Mouse (Mus musculus) myocyte (in vitro differentiated cells): ENCODE data around the gene Met. TPM values are rescaled to one million over a fixed set of nuclear protein-coding genes. Genes with fewer than 3 reads are reported as not detected.
A peak's percentile ranks its signal among the peaks of the same experiment; 100 is the strongest.

Experiments
- H3K27me3 ChIP-seq: one replicate; pipeline ENCODE4 v1.6.1; 2011; ENCODE audit not compliant: control insufficient read depth, insufficient read depth, insufficient read length
- H3K36me3 ChIP-seq: one replicate; pipeline ENCODE4 v1.6.1; 2011; ENCODE audit not compliant: control insufficient read depth, insufficient read depth
- H3K4me2 ChIP-seq: one replicate; pipeline ENCODE4 v1.6.1; 2011; ENCODE audit warnings: low read depth, control low read depth
- H3K4me3 ChIP-seq: one replicate; pipeline ENCODE4 v1.5.1; 2011; ENCODE audit warnings: mild to moderate bottlenecking, control low read depth, moderate library complexity
- H3K79me2 ChIP-seq: one replicate; pipeline ENCODE4 v1.6.1; 2011; ENCODE audit not compliant: control insufficient read depth, insufficient read depth
- H3ac ChIP-seq: one replicate; pipeline ENCODE4 v1.6.1; 2011; ENCODE audit not compliant: control insufficient read depth, insufficient read length
- CEBPB ChIP-seq: IDR thresholded peaks from 2 replicates; pipeline ENCODE4 v1.6.1; 2011; ENCODE audit warnings: mild to moderate bottlenecking, moderate library complexity; ENCODE audit not compliant: poor library complexity, insufficient read depth, severe bottlenecking
- E2F4 ChIP-seq: IDR thresholded peaks from one replicate; pipeline ENCODE4 v1.6.1; 2011; ENCODE audit warnings: mild to moderate bottlenecking, control low read depth, moderate library complexity; ENCODE audit not compliant: insufficient read depth
- MAX ChIP-seq: IDR thresholded peaks from one replicate; pipeline ENCODE4 v1.6.1; 2011; ENCODE audit warnings: low read depth, mild to moderate bottlenecking, control low read depth
- MYOD1 ChIP-seq, 3 experiments: IDR thresholded peaks; one replicate each; pipeline ENCODE4 v1.6.1; 2011; ENCODE audit warnings: control low read depth in 2 of 3, low read depth in 2 of 3, mild to moderate bottlenecking in 2 of 3, moderate library complexity in 1 of 3; ENCODE audit not compliant: insufficient read length in 2 of 3, control insufficient read depth in 1 of 3
- MYOG ChIP-seq, 3 experiments: IDR thresholded peaks; one replicate each; pipeline ENCODE4 v1.6.1; 2011; ENCODE audit warnings: control low read depth in 2 of 3, low read depth in 2 of 3, mild to moderate bottlenecking in 2 of 3; ENCODE audit not compliant: insufficient read length in 2 of 3, control insufficient read depth in 1 of 3, insufficient read depth in 1 of 3
- POLR2A ChIP-seq: IDR thresholded peaks from one replicate; pipeline ENCODE4 v1.6.1; 2011; ENCODE audit warnings: low read depth, mild to moderate bottlenecking, control low read depth, moderate library complexity; ENCODE audit not compliant: insufficient read length
- POLR2AphosphoS2 ChIP-seq: IDR thresholded peaks from one replicate; pipeline ENCODE4 v1.6.1; 2011; ENCODE audit warnings: low read depth, control low read depth; ENCODE audit not compliant: insufficient read length
- REST ChIP-seq: IDR thresholded peaks from one replicate; pipeline ENCODE4 v1.6.1; 2011; ENCODE audit warnings: mild to moderate bottlenecking, control low read depth, moderate library complexity; ENCODE audit not compliant: insufficient read depth, insufficient read length
- SRF ChIP-seq: IDR thresholded peaks from one replicate; pipeline ENCODE4 v1.6.1; 2011; ENCODE audit warnings: low read depth; ENCODE audit not compliant: control insufficient read depth, insufficient read length
- TCF12 ChIP-seq: IDR thresholded peaks from one replicate; pipeline ENCODE4 v1.6.1; 2011; ENCODE audit warnings: mild to moderate bottlenecking, control low read depth; ENCODE audit not compliant: poor library complexity, insufficient read depth, severe bottlenecking
- TCF3 ChIP-seq: IDR thresholded peaks from one replicate; pipeline ENCODE4 v1.6.1; 2011; ENCODE audit warnings: low read depth, control low read depth; ENCODE audit not compliant: insufficient read length
- USF1 ChIP-seq: IDR thresholded peaks from one replicate; pipeline ENCODE4 v1.6.1; 2011; ENCODE audit warnings: low read depth, mild to moderate bottlenecking, control low read depth, moderate library complexity
- polyA plus RNA-seq: library from polyadenylated mRNA; unstranded; fragments of >200 nt; fragmentation: generic; extraction: Trizol; gene quantifications from one replicate; pipeline ENCODE4 v1.2.1, GENCODE M21; 2012; ENCODE audit warnings: missing spikeins

Gene Met
- polyA plus RNA-seq, 1 experiment: 4.5 TPM

- Histone ChIP-seq H3ac (no peak overlapping the region), H3K36me3 (no peaks in the 10 kb centered on the region), H3K27me3 (no peaks in the 10 kb centered on the region), H3K4me2 (peak overlapping the region; percentile 9), H3K79me2 (no peaks in the 10 kb centered on the region), H3K4me3 (no peak overlapping the region)
- TF ChIP-seq USF1 (no peak), POLR2A (no peak), POLR2AphosphoS2 (no peak), TCF12 (no peak), MAX (no peak), TCF3 (no peak), REST (no peak), MYOG (IDR thresholded peaks at IDR 0.05; ENCODE audit: control insufficient read depth in 1 of 3, insufficient read depth in 1 of 3, insufficient read length in 2 of 3, low read depth in 2 of 3) (no peak), E2F4 (no peak), CEBPB (no peak), SRF (no peak), MYOD1 (IDR thresholded peaks at IDR 0.05; ENCODE audit: control insufficient read depth in 1 of 3, insufficient read length in 2 of 3, low read depth in 2 of 3) (no peak)
These were observed 34.0 kb upstream of the Met start for GRCm38 (mm10) chr6:17429611-17430010.

DNA sequence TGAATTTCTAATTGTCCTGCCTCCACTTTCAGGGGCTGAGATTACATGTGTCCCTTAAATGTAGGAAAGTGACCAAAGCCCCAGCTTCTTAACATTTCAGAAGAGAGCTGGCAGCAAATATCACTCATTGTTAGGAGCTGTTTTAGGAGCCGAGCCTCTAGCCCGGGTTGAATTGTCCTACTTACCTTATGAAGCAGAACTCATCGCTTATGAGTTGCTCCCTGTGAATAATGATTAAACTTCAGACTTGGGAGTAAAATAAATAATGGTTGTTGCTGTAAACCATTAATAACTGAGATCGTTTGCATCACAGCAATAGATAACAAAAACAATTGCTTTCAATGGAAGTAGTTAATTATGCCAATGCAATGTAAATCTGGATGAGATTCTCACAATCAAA lies 20.3 kb upstream of the Met start:
- H3K27me3 ChIP-seq: no peaks in the 10 kb centered on the region
- no peaks in the 10 kb centered on the region for H3K79me2 ChIP-seq
- no peaks in the 10 kb centered on the region for H3K36me3 ChIP-seq
- H3K4me2 ChIP-seq: no peak overlapping the region
- no peak overlapping the region for H3ac ChIP-seq
- H3K4me3 ChIP-seq: no peak overlapping the region
- TF ChIP-seq TCF3 (no peak), MAX (no peak), MYOD1 (IDR thresholded peaks at IDR 0.05; ENCODE audit: control insufficient read depth in 1 of 3, insufficient read length in 2 of 3, low read depth in 2 of 3) (no peak), CEBPB (no peak), SRF (no peak), USF1 (no peak), POLR2AphosphoS2 (no peak)

GRCm38 (mm10) chr6:17451305-17451704 lies 12.3 kb upstream of the Met start:
- Histone ChIP-seq H3K4me3 (no peak overlapping the region), H3K79me2 (no peaks in the 10 kb centered on the region), H3K36me3 (no peaks in the 10 kb centered on the region), H3K27me3 (no peaks in the 10 kb centered on the region), H3ac (no peak overlapping the region), H3K4me2 (no peak overlapping the region)
- TF ChIP-seq MAX: no peak

DNA sequence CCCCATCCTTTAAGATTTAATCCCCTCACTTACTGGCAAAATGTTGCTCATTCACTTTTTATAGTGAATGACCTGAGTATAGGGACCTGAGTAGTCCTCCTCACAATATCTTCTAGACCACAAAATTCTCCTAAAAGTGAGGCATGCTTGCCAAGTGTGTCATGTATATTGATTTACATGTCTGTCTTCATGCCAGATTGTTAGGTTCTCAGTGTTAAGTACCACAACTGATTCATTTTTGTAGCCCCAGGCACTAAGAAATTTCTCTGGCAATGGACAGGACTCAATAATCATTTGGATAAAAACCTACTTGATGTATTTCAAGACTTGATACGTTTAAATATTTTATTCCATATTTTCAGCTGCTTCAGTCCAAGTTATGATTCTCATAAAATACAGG lies 8.5 kb upstream of the Met start:
- Histone ChIP-seq H3K79me2 (no peaks in the 10 kb centered on the region), H3K36me3 (no peaks in the 10 kb centered on the region), H3K4me2 (no peak overlapping the region), H3ac (no peak overlapping the region), H3K27me3 (no peaks in the 10 kb centered on the region), H3K4me3 (no peak overlapping the region)
- no peak for TF ChIP-seq E2F4
- no peak for TF ChIP-seq MAX
- TF ChIP-seq USF1: no peak
- no peak for TF ChIP-seq POLR2AphosphoS2
- TF ChIP-seq SRF: no peak
- TF ChIP-seq POLR2A: no peak
- no peak for TF ChIP-seq REST
- TF ChIP-seq TCF3: no peak
- no peak for TF ChIP-seq TCF12
- TF ChIP-seq MYOG (IDR thresholded peaks at IDR 0.05; ENCODE audit: control insufficient read depth in 1 of 3, insufficient read depth in 1 of 3, insufficient read length in 2 of 3, low read depth in 2 of 3): no peak
- TF ChIP-seq MYOD1 (IDR thresholded peaks at IDR 0.05; ENCODE audit: control insufficient read depth in 1 of 3, insufficient read length in 2 of 3, low read depth in 2 of 3): no peak
- no peak for TF ChIP-seq CEBPB

GRCm38 (mm10) chr6:17459561-17459960 lies 4.0 kb upstream of the Met start:
- H3K4me3 ChIP-seq: no peak overlapping the region
- TF ChIP-seq MYOD1 (IDR thresholded peaks at IDR 0.05; ENCODE audit: control insufficient read depth in 1 of 3, insufficient read length in 2 of 3, low read depth in 2 of 3) (peak in 1 of 3 experiments; percentile 3), CEBPB (no peak)
- H3K79me2 ChIP-seq: peaks cover 7% of the 10 kb centered on the region
- H3K4me2 ChIP-seq: no peak overlapping the region
- no peak overlapping the region for H3ac ChIP-seq
- no peaks in the 10 kb centered on the region for H3K27me3 ChIP-seq
- no peaks in the 10 kb centered on the region for H3K36me3 ChIP-seq

GRCm38 (mm10) chr6:17461435-17461834 lies 2.2 kb upstream of the Met start:
- Histone ChIP-seq H3K36me3 (no peaks in the 10 kb centered on the region), H3ac (no peak overlapping the region), H3K4me2 (peak overlapping the region; percentile 12), H3K27me3 (no peaks in the 10 kb centered on the region), H3K4me3 (no peak overlapping the region), H3K79me2 (peaks cover 24% of the 10 kb centered on the region)
- TF ChIP-seq E2F4: no peak
- TF ChIP-seq TCF12: no peak
- TF ChIP-seq REST: no peak
- no peak for TF ChIP-seq POLR2AphosphoS2
- TF ChIP-seq MAX: no peak
- peak; percentile 36 to 90 (median 66) for TF ChIP-seq MYOD1 (IDR thresholded peaks at IDR 0.05; ENCODE audit: control insufficient read depth in 1 of 3, insufficient read length in 2 of 3, low read depth in 2 of 3)
- no peak for TF ChIP-seq POLR2A
- TF ChIP-seq MYOG (IDR thresholded peaks at IDR 0.05; ENCODE audit: control insufficient read depth in 1 of 3, insufficient read depth in 1 of 3, insufficient read length in 2 of 3, low read depth in 2 of 3): peak in 2 of 3 experiments; percentile 41 to 62
- peak; percentile 39 for TF ChIP-seq USF1
- TF ChIP-seq SRF: no peak
